Mouse (Mus musculus) T-helper 1 cell (primary cell): Measurements from ENCODE around the gene Clec16a.

Experiments
- in situ Hi-C: fragments of 300-600 bp; cut with MboI, MseI; formaldehyde crosslinking; loops from one replicate; pipeline ENCODE4 v1.15.1; 2025; ENCODE audit warnings: high pct_unique_total_duplicates

The Clec16a gene

GRCm38 (mm10) chr16:10534567-10534966, 10.6 kb upstream of the Clec16a start:
- in situ Hi-C loops = no loop called here

GRCm38 (mm10) chr16:10536323-10536722, 8.8 kb upstream of the Clec16a start:
- in situ Hi-C loops = no loop called here

GRCm38 (mm10) chr16:10536961-10537360, 8.2 kb upstream of the Clec16a start:
- in situ Hi-C loops = no loop called here

- in situ Hi-C loops = loop anchor here (10.0 kb wide), 1 partner anchor 1364 kb away; the partner anchor contains the start of gene Cpped1
These were observed 4.2 kb upstream of the Clec16a start for GRCm38 (mm10) chr16:10540763-10541597.

- in situ Hi-C loops = loop anchor here (10.0 kb wide), 1 partner anchor 1363 kb away; the partner anchor contains the start of gene Cpped1
These were observed 3.6 kb upstream of the Clec16a start for GRCm38 (mm10) chr16:10541598-10541930.

- in situ Hi-C loops = loop anchor here (10.0 kb wide), 1 partner anchor 1363 kb away; the partner anchor contains the start of gene Cpped1
These were observed 2.9 kb upstream of the Clec16a start for GRCm38 (mm10) chr16:10542266-10542665.

- in situ Hi-C loops = loop anchor here (10.0 kb wide), 1 partner anchor 1362 kb away; the partner anchor contains the start of gene Cpped1
These were observed 2.3 kb upstream of the Clec16a start, which contains the start of gene Dexi for GRCm38 (mm10) chr16:10542698-10543365. Gene Dexi, minus strand, starts transcription at chr16:10543054.

GRCm38 (mm10) chr16:10546865-10547264, 1.7 kb downstream of the Clec16a start:
- in situ Hi-C loops = loop anchor here (10.0 kb wide), 1 partner anchor 1358 kb away; the partner anchor contains the start of gene Cpped1

GRCm38 (mm10) chr16:10548938-10549337, 3.8 kb downstream of the Clec16a start:
- in situ Hi-C loops = loop anchor here (10.0 kb wide), 1 partner anchor 1356 kb away; the partner anchor contains the start of gene Cpped1

- in situ Hi-C loops = loop anchor here (10.0 kb wide), 1 partner anchor 1355 kb away; the partner anchor contains the start of gene Cpped1
These were observed 4.5 kb downstream of the Clec16a start for GRCm38 (mm10) chr16:10549600-10549999.

- in situ Hi-C loops = no loop called here
These were observed 6.5 kb downstream of the Clec16a start for GRCm38 (mm10) chr16:10551592-10551991.

- in situ Hi-C loops = no loop called here
These were observed 8.7 kb downstream of the Clec16a start for GRCm38 (mm10) chr16:10553858-10554257.

GRCm38 (mm10) chr16:10559991-10560390, 14.9 kb downstream of the Clec16a start:
- in situ Hi-C loops = no loop called here

GRCm38 (mm10) chr16:10565278-10565885, 20.2 kb downstream of the Clec16a start:
- in situ Hi-C loops = loop anchor here (5.0 kb wide), 1 partner anchor 222 kb away; the partner anchor contains the start of genes Socs1 and Tnp2

- in situ Hi-C loops = loop anchor here (5.0 kb wide), 1 partner anchor 220 kb away; the partner anchor contains the start of genes Socs1 and Tnp2
These were observed 22.0 kb downstream of the Clec16a start for GRCm38 (mm10) chr16:10567153-10567552.

GRCm38 (mm10) chr16:10569809-10570395, 24.8 kb downstream of the Clec16a start:
- in situ Hi-C loops = loop anchor here (5.0 kb wide), 1 partner anchor 217 kb away; the partner anchor contains the start of genes Socs1 and Tnp2

- in situ Hi-C loops = no loop called here
These were observed 25.6 kb downstream of the Clec16a start for GRCm38 (mm10) chr16:10570708-10571107.

- in situ Hi-C loops = no loop called here
These were observed 26.7 kb downstream of the Clec16a start for GRCm38 (mm10) chr16:10571820-10572219.

GRCm38 (mm10) chr16:10574936-10575335, 29.8 kb downstream of the Clec16a start:
- in situ Hi-C loops = loop anchor here (5.0 kb wide), 1 partner anchor 292 kb away; no protein-coding TSS in a partner anchor

- in situ Hi-C loops = loop anchor here (5.0 kb wide), 1 partner anchor 291 kb away; no protein-coding TSS in a partner anchor
These were observed 30.8 kb downstream of the Clec16a start for GRCm38 (mm10) chr16:10575915-10576314.

GRCm38 (mm10) chr16:10577548-10577947, 32.4 kb downstream of the Clec16a start:
- in situ Hi-C loops = loop anchor here (5.0 kb wide), 1 partner anchor 290 kb away; no protein-coding TSS in a partner anchor
